Mouse (Mus musculus): ENCODE measurements around the gene Dcaf8. TPM values are rescaled to one million over a fixed set of nuclear protein-coding genes. Genes with fewer than 3 reads are reported as not detected.

Dcaf8 gene
- polyA plus RNA-seq, 1 experiment from 2014 or later: 147 TPM

GRCm38 (mm10) chr1:172162959-172163358 lies 15.1 kb downstream of the Dcaf8 start:
- no peak overlapping the region for H3K27ac ChIP-seq (ENCODE audit: low read length)
- H3K36me3 ChIP-seq (ENCODE audit: insufficient read depth, low read length): peaks cover 20% of the 10 kb centered on the region; the same call in 1 of the 2 replicates
- H3K4me1 ChIP-seq (ENCODE audit: insufficient read depth, low read length): peaks cover 27% of the 10 kb centered on the region
- no peak overlapping the region for H3K4me3 ChIP-seq (ENCODE audit: low read length)
- no peak overlapping the region for H3K9ac ChIP-seq (replicated peaks; ENCODE audit: low read length)
- no peak overlapping the region for H3K4me2 ChIP-seq (replicated peaks; ENCODE audit: low read depth, low read length)
- peak; percentile 52; the same call in 1 of the 2 replicates for ATAC-seq (ENCODE audit: low FRiP score, low TSS enrichment)
- WGBS: 37% methylated on average over 6 of the region's 6 CpGs
- H3K9me3 ChIP-seq (ENCODE audit: low read length): no peaks in the 10 kb centered on the region
- H3K27me3 ChIP-seq (ENCODE audit: insufficient read depth, low read length): no peaks in the 10 kb centered on the region

GRCm38 (mm10) chr1:172167911-172168310 lies 20.0 kb downstream of the Dcaf8 start:
- H3K9me3 ChIP-seq (ENCODE audit: low read length): 0 out of 2 replicates have a peak, but pooled peaks cover 6% of the 10 kb centered on the region
- peak; percentile 93 for ATAC-seq (ENCODE audit: low FRiP score, low TSS enrichment)
- H3K4me1 ChIP-seq (ENCODE audit: insufficient read depth, low read length): peaks cover 18% of the 10 kb centered on the region; the same call in 1 of the 2 replicates
- H3K9ac ChIP-seq (replicated peaks; ENCODE audit: low read length): no peak overlapping the region
- peaks cover 57% of the 10 kb centered on the region for H3K36me3 ChIP-seq (ENCODE audit: insufficient read depth, low read length)
- H3K27me3 ChIP-seq (ENCODE audit: insufficient read depth, low read length): no peaks in the 10 kb centered on the region
- H3K4me3 ChIP-seq (ENCODE audit: low read length): no peak overlapping the region
- 50% methylated on average over 5 of the region's 5 CpGs for WGBS
- H3K27ac ChIP-seq (ENCODE audit: low read length): peak overlapping the region; percentile 12
- H3K4me2 ChIP-seq (replicated peaks; ENCODE audit: low read depth, low read length): no peak overlapping the region

GRCm38 (mm10) chr1:172169809-172170208 lies 21.9 kb downstream of the Dcaf8 start:
- Histone ChIP-seq H3K36me3 (ENCODE audit: insufficient read depth, low read length) (peaks cover 74% of the 10 kb centered on the region), H3K4me2 (replicated peaks; ENCODE audit: low read depth, low read length) (no peak overlapping the region), H3K9me3 (ENCODE audit: low read length) (0 out of 2 replicates have a peak, but pooled peaks cover 6% of the 10 kb centered on the region), H3K9ac (replicated peaks; ENCODE audit: low read length) (no peak overlapping the region), H3K4me3 (ENCODE audit: low read length) (no peak overlapping the region), H3K27me3 (ENCODE audit: insufficient read depth, low read length) (no peaks in the 10 kb centered on the region), H3K4me1 (ENCODE audit: insufficient read depth, low read length) (peaks cover 17% of the 10 kb centered on the region; the same call in 1 of the 2 replicates), H3K27ac (ENCODE audit: low read length) (no peak overlapping the region)
- 86% methylated on average over 5 of the region's 5 CpGs for WGBS
- no peak for ATAC-seq (ENCODE audit: low FRiP score, low TSS enrichment)

GRCm38 (mm10) chr1:172172381-172172780 lies 24.5 kb downstream of the Dcaf8 start:
- Histone ChIP-seq H3K27me3 (ENCODE audit: insufficient read depth, low read length) (no peaks in the 10 kb centered on the region), H3K9me3 (ENCODE audit: low read length) (0 out of 2 replicates have a peak, but pooled peaks cover 6% of the 10 kb centered on the region), H3K4me2 (replicated peaks; ENCODE audit: low read depth, low read length) (no peak overlapping the region), H3K27ac (ENCODE audit: low read length) (no peak overlapping the region), H3K4me1 (ENCODE audit: insufficient read depth, low read length) (peaks cover 12% of the 10 kb centered on the region; the same call in 1 of the 2 replicates), H3K4me3 (ENCODE audit: low read length) (no peak overlapping the region), H3K9ac (replicated peaks; ENCODE audit: low read length) (no peak overlapping the region), H3K36me3 (ENCODE audit: insufficient read depth, low read length) (peaks cover 72% of the 10 kb centered on the region)
- ATAC-seq (ENCODE audit: low FRiP score, low TSS enrichment): 0 out of 2 replicates have a peak, but pooled peaks have one; percentile 33
- 70% methylated on average over 21 of the region's 21 CpGs for WGBS

- H3K9me3 ChIP-seq (ENCODE audit: low read length): 0 out of 2 replicates have a peak, but pooled peaks cover 6% of the 10 kb centered on the region
- 62% methylated on average over 5 of the region's 5 CpGs for WGBS
- no peak for ATAC-seq (ENCODE audit: low FRiP score, low TSS enrichment)
- no peak overlapping the region for H3K4me3 ChIP-seq (ENCODE audit: low read length)
- H3K27me3 ChIP-seq (ENCODE audit: insufficient read depth, low read length): no peaks in the 10 kb centered on the region
- H3K36me3 ChIP-seq (ENCODE audit: insufficient read depth, low read length): peaks cover 76% of the 10 kb centered on the region
- H3K9ac ChIP-seq (replicated peaks; ENCODE audit: low read length): no peak overlapping the region
- no peak overlapping the region for H3K27ac ChIP-seq (ENCODE audit: low read length)
- 0 out of 2 replicates have a peak, but pooled peaks cover 4% of the 10 kb centered on the region for H3K4me1 ChIP-seq (ENCODE audit: insufficient read depth, low read length)
- H3K4me2 ChIP-seq (replicated peaks; ENCODE audit: low read depth, low read length): no peak overlapping the region
Measured at GRCm38 (mm10) chr1:172173181-172173580, 25.3 kb downstream of the Dcaf8 start.

GRCm38 (mm10) chr1:172177791-172178190 lies 29.9 kb downstream of the Dcaf8 start:
- no peaks in the 10 kb centered on the region for H3K27me3 ChIP-seq (ENCODE audit: insufficient read depth, low read length)
- no peak overlapping the region for H3K9ac ChIP-seq (replicated peaks; ENCODE audit: low read length)
- 88% methylated on average over 7 of the region's 7 CpGs for WGBS
- no peak overlapping the region for H3K27ac ChIP-seq (ENCODE audit: low read length)
- no peaks in the 10 kb centered on the region for H3K9me3 ChIP-seq (ENCODE audit: low read length)
- no peak overlapping the region for H3K4me3 ChIP-seq (ENCODE audit: low read length)
- H3K4me2 ChIP-seq (replicated peaks; ENCODE audit: low read depth, low read length): no peak overlapping the region
- H3K4me1 ChIP-seq (ENCODE audit: insufficient read depth, low read length): no peaks in the 10 kb centered on the region
- no peak for ATAC-seq (ENCODE audit: low FRiP score, low TSS enrichment)
- H3K36me3 ChIP-seq (ENCODE audit: insufficient read depth, low read length): peaks cover 59% of the 10 kb centered on the region

GRCm38 (mm10) chr1:172179102-172179501 lies 31.2 kb downstream of the Dcaf8 start:
- ATAC-seq (ENCODE audit: low FRiP score, low TSS enrichment): no peak
- Histone ChIP-seq H3K36me3 (ENCODE audit: insufficient read depth, low read length) (peaks cover 50% of the 10 kb centered on the region), H3K4me1 (ENCODE audit: insufficient read depth, low read length) (no peaks in the 10 kb centered on the region), H3K4me3 (ENCODE audit: low read length) (no peak overlapping the region), H3K9me3 (ENCODE audit: low read length) (no peaks in the 10 kb centered on the region), H3K27ac (ENCODE audit: low read length) (no peak overlapping the region), H3K9ac (replicated peaks; ENCODE audit: low read length) (no peak overlapping the region), H3K4me2 (replicated peaks; ENCODE audit: low read depth, low read length) (no peak overlapping the region), H3K27me3 (ENCODE audit: insufficient read depth, low read length) (no peaks in the 10 kb centered on the region)
- WGBS: 41% methylated on average over 7 of the region's 7 CpGs

GRCm38 (mm10) chr1:172180881-172181280 lies 33.0 kb downstream of the Dcaf8 start:
- 40% methylated on average over 4 of the region's 4 CpGs for whole genome bisulfite sequencing
- Histone ChIP-seq H3K4me1 (ENCODE audit: insufficient read depth, low read length) (no peaks in the 10 kb centered on the region), H3K27ac (ENCODE audit: low read length) (no peak overlapping the region), H3K4me3 (ENCODE audit: low read length) (no peak overlapping the region), H3K4me2 (replicated peaks; ENCODE audit: low read depth, low read length) (no peak overlapping the region), H3K9me3 (ENCODE audit: low read length) (no peaks in the 10 kb centered on the region), H3K27me3 (ENCODE audit: insufficient read depth, low read length) (no peaks in the 10 kb centered on the region), H3K36me3 (ENCODE audit: insufficient read depth, low read length) (peaks cover 39% of the 10 kb centered on the region), H3K9ac (replicated peaks; ENCODE audit: low read length) (no peak overlapping the region)
- no peak for ATAC-seq (ENCODE audit: low FRiP score, low TSS enrichment)

GRCm38 (mm10) chr1:172181777-172182176 lies 33.9 kb downstream of the Dcaf8 start:
- no peaks in the 10 kb centered on the region for H3K4me1 ChIP-seq (ENCODE audit: insufficient read depth, low read length)
- no peak overlapping the region for H3K4me2 ChIP-seq (replicated peaks; ENCODE audit: low read depth, low read length)
- no peak overlapping the region for H3K9ac ChIP-seq (replicated peaks; ENCODE audit: low read length)
- no peaks in the 10 kb centered on the region for H3K27me3 ChIP-seq (ENCODE audit: insufficient read depth, low read length)
- ATAC-seq (ENCODE audit: low FRiP score, low TSS enrichment): no peak
- WGBS: 97% methylated on average over 3 of the region's 3 CpGs
- no peak overlapping the region for H3K27ac ChIP-seq (ENCODE audit: low read length)
- H3K36me3 ChIP-seq (ENCODE audit: insufficient read depth, low read length): peaks cover 45% of the 10 kb centered on the region
- H3K9me3 ChIP-seq (ENCODE audit: low read length): no peaks in the 10 kb centered on the region
- no peak overlapping the region for H3K4me3 ChIP-seq (ENCODE audit: low read length)

- whole genome bisulfite sequencing: 96% methylated on average over 6 of the region's 6 CpGs
- peaks cover 50% of the 10 kb centered on the region for H3K36me3 ChIP-seq (ENCODE audit: insufficient read depth, low read length)
- no peak overlapping the region for H3K9ac ChIP-seq (replicated peaks; ENCODE audit: low read length)
- no peaks in the 10 kb centered on the region for H3K27me3 ChIP-seq (ENCODE audit: insufficient read depth, low read length)
- no peak overlapping the region for H3K4me2 ChIP-seq (replicated peaks; ENCODE audit: low read depth, low read length)
- no peak overlapping the region for H3K27ac ChIP-seq (ENCODE audit: low read length)
- H3K4me3 ChIP-seq (ENCODE audit: low read length): no peak overlapping the region
- no peaks in the 10 kb centered on the region for H3K4me1 ChIP-seq (ENCODE audit: insufficient read depth, low read length)
- no peaks in the 10 kb centered on the region for H3K9me3 ChIP-seq (ENCODE audit: low read length)
- ATAC-seq (ENCODE audit: low FRiP score, low TSS enrichment): no peak
Measured at GRCm38 (mm10) chr1:172183056-172183455, 35.2 kb downstream of the Dcaf8 start.
